Mouse (Mus musculus) kidney, postnatal 36 days (tissue): Measurements from ENCODE around the gene Aida.
A peak's percentile ranks its signal among the peaks of the same experiment; 100 is the strongest.
"Not testable (repeated sequence)": the region's sequence is repeated elsewhere in the genome, so short reads cannot be mapped to it uniquely, and the experiment has no call there.

Experiments used
- DNase-seq, 2 experiments: peaks; one replicate each; pipeline ENCODE4 v3.0.0; 2021 to 2022; ENCODE audit warnings: mixed read lengths in 2 of 2

Gene Aida

DNA sequence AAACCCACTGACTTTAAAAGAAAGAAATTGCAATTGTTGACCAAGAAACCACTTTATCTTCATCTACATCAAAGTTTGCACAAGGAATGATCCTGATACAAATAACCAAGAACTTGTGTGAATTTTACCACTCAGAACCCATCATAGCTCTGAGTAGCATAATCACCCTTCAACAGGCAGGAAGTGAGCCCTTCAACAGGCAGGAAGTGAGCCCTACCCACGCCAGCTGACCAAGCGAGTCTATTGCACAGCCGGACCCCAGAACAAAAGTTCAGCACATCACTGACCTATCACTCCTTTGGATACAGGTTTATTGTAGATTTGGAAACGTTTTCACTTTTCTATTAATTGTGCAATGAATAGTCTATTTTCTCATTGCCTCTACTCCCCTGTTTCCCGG, 26.1 kb downstream of the Aida start:
- not testable (repeated sequence) for DNase-seq

DNA sequence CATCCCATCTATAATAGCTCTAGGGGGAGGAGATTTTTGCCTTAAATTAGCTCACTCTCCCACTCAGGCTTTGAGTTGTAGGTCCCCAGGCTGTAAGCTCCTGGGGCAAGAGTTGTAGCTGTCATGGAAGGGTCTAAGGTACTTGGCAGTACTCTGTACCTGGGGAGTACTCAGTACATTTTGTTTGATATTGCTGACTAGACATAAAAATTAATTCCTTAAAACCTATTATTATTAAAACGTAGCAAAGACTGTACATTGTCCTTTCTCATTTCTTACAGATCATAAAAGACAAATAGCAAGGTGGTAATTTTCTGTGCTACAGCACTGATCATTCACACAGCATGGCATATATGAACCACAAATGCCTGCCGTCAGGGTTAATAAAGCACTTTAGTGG, 27.5 kb downstream of the Aida start:
- DNase-seq = no peak

DNA sequence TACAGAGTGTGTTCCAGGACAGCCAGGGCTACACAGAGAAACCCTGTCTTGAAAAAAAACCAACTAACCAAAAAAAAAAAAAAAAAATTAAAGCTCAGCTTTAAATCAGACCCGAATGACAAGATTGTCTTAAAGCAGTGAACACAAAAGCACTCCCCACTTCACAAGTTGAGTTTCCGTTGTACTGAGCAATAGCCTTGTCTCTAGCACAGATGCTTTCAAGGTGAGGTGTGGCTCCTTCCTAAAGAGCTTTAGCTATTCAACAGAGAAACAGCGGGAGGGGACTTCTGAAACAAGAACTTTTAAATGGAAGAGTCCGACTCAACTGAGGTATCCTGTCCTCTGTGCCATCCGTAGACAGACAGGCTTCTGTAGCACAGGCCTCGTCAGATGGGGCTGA, 28.0 kb downstream of the Aida start:
- DNase-seq = no peak

GRCm38 (mm10) chr1:183327171-183327570, 30.8 kb downstream of the Aida start:
- DNase-seq = no peak

- DNase-seq = not testable (repeated sequence)
These were observed 46.5 kb downstream of the Aida start for GRCm38 (mm10) chr1:183342902-183343301.

DNA sequence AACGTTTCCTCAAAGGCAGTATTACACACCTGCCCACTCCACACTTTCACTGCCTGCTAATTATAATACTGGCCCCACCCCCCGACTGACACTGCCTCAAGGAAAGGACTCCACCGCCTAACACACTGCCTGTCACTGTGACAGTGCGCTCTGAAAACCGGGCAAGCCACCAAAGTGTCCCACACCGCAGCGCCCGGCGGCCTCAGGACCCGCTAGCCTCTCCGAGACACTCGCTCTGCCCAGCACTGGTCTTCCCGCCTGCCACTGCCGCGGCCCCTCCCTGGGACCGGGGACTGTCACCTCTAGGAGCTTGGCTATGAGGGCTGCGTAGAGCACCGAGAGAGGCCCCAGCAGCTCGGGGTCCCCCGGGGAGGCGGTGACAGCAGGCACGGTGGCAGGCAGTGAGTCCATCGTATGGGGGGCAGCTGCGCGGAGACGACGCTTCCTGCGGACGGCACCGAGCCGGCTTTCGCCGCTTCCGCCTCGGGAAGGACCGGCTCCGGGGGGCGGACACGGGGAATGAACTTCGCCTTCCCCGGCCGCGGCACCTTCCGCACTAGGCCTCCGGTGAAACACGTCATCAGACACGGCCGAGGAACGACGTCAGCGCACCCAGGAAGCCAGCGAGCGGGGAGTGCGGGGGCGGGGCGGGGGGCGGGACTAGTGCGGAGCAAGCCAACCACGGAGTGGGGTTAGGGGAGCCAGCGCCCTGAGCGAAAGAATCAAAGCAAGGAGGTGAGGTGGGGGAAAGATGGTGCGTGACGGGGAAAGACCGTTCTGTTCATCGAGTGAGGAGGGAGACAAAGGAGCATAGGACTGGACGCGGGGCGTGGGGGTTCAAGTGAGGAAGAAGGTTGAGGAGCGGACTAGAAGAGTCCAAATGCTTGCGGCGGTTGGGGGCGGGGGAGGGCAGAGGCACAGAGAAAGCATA, 48.8 kb downstream of the Aida start:
- peak; percentile 94 to 96 for DNase-seq

DNA sequence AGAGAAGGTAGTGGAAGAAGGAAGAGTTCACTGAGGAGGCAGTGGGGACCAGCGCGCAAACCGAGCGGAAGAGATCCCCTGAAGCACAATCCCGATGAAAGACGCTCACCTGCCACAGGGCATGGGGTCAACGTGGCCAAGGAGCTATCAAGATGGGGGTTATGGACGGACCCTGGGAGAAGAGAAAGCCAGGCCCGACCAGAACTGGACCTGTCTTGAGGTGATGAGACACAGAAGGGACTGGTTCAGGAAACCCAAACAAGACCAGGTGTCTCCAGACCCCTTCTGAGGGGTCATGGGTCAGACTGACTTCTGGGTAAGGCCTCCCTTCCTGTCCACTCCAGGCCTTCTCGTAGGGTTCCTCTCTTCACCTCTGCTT, 49.4 kb downstream of the Aida start:
- no peak for DNase-seq

GRCm38 (mm10) chr1:183349840-183350239, 53.5 kb downstream of the Aida start:
- DNase-seq = peak; percentile 69 to 79

- no peak for DNase-seq
These were observed 62.5 kb downstream of the Aida start for GRCm38 (mm10) chr1:183358901-183359300.

GRCm38 (mm10) chr1:183362301-183362700, 65.9 kb downstream of the Aida start:
- no peak for DNase-seq

- DNase-seq = no peak
These were observed 66.6 kb downstream of the Aida start for GRCm38 (mm10) chr1:183362729-183363576.

- DNase-seq = no peak
These were observed 67.1 kb downstream of the Aida start for GRCm38 (mm10) chr1:183363577-183363867.

- DNase-seq = no peak
These were observed 70.0 kb downstream of the Aida start for GRCm38 (mm10) chr1:183366361-183366760.

- peak; percentile 9 to 44 for DNase-seq
These were observed 72.4 kb downstream of the Aida start for GRCm38 (mm10) chr1:183368601-183369400.

DNA sequence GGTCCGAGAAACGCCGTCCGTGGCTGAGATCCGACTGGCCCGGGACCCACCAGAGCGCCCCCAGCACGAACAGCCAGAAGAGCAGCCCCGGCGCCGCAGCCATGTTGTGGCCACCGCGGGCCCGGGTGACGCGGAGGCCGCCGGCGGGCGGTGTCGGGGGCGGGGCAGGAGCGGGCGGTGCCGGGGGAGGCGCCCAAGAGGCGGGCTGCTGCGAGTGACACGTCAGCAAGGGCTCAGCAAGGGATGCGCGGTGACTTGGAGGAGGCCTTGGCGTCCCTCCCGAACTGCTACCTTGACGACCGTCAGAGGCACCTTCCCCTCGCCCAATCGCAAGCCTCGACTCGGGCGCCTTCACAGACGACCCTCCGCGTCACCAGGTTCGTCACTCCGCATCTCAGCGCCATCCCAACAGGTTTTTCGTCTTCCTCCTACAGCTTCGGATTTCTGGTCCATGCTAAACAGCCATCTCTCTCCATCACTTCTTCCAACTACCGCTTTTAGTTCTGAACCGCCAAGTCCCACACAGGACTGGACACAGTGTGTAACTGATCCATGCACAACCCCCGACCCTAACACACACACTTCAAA, 73.1 kb downstream of the Aida start, which contains the start of gene Mia3:
Gene Mia3 (minus strand): TSS at position 127 of the 588 bp plus-strand sequence.
- DNase-seq = peak; percentile 97

DNA sequence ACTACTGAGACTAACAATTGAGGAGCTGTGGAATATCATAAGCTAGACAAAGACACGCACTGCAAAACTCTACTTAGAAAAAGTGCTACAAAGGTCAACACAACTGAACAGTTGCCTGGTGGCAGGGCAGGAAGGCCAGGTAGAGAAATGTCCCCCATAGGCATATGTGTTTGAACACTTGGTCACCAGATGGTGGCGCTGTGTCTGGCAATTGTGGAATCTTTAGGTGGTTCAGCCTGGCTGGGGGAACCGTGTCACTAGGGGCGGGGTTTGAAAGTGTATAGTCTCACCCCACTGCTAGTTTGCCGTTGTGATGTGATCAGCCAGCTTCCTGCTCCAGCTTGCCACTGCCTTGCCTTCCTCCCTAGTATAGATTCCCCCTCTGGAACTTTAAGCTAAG, 78.3 kb downstream of the Aida start:
- DNase-seq = no peak
